Mouse (Mus musculus) cerebellum, adult 11-12 months (tissue): ENCODE measurements around the gene Fank1.

ENCODE experiments used
- DNase-seq: peaks from one replicate; pipeline ENCODE4 v3.0.0; 2022

Fank1 gene

GRCm38 (mm10) chr7:133909833-133910375 is 133.2 kb downstream of the Fank1 start:
- no peak for DNase-seq

- no peak for DNase-seq
Measured at GRCm38 (mm10) chr7:133911881-133912280, 135.2 kb downstream of the Fank1 start.

GRCm38 (mm10) chr7:133916230-133916629 is 139.6 kb downstream of the Fank1 start:
- DNase-seq = no peak

- DNase-seq = no peak
Measured at GRCm38 (mm10) chr7:133919306-133919705, 142.6 kb downstream of the Fank1 start.

- DNase-seq = no peak
Measured at GRCm38 (mm10) chr7:133919918-133920317, 143.3 kb downstream of the Fank1 start.

GRCm38 (mm10) chr7:133920724-133921123 is 144.1 kb downstream of the Fank1 start:
- DNase-seq = no peak

- DNase-seq = no peak
Measured at GRCm38 (mm10) chr7:133921291-133921690, 144.6 kb downstream of the Fank1 start.

- no peak for DNase-seq
Measured at GRCm38 (mm10) chr7:133923994-133924393, 147.3 kb downstream of the Fank1 start.

GRCm38 (mm10) chr7:133925771-133926170 is 149.1 kb downstream of the Fank1 start:
- DNase-seq = no peak

GRCm38 (mm10) chr7:133928981-133929380 is 152.3 kb downstream of the Fank1 start:
- no peak for DNase-seq
